Comparison of ENCODE assay signal across 8 mouse cellular contexts in the genomic region with DNA sequence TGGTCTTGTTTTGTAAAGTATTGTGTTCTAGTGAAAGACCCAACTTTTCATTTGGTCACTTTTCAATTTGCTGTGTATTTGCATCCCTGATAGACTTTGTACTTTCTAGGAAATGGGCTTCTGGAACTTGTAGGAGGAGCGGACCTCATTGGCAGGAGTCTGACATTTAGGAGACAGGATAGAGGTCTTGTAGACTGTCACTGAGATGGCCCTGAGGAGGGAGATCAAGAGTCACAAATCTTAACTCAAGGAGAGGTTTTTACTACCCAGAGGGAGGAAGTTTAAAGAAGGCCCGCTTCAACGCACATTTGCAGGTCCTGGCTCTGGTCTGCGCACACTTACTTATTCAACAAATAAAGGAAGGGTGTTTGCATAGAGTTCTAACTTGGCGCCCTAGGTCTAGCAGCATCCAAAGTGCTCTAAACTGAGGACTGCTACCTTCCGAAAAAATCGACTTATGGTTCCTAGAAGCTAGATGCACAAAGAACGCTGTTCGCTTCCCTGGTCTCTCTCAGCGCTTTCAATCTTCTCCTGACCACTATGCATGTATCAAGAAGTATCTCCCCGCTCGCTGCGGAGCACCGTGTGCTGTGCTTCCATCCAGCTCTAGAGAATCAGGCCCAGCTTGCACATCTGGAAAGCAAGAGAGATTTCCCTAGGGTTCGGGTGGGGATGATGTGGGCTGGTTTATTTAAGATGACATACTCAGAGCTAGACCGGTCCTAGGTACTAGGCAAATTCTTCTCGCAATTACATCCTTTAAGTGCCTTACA. TPM values are rescaled to one million over a fixed set of nuclear protein-coding genes. Genes with fewer than 3 reads are reported as not detected.
A peak's percentile ranks its signal among the peaks of the same experiment; 100 is the strongest.
DNase-seq lines count a peak whose midpoint lies in the region; ATAC-seq and TF ChIP-seq lines count a peak whose summit lies in the region.

No protein-coding gene starts in this region.

- peak overlapping the region; percentile 92 for H3K9ac ChIP-seq in forebrain, embryonic 12.5 days
- H3K9ac ChIP-seq in midbrain, embryonic 16.5 days (ENCODE audit: low read depth, low read length) = peak overlapping the region; percentile 95

- peak; percentile 11 for DNase-seq in ES-CJ7 (ENCODE audit: low read depth, low spot score)
- DNase-seq in kidney, adult 2 months = peak; percentile 83
- DNase-seq in layer of hippocampus, postnatal 14 days (ENCODE audit: low spot score in 2 of 2) = no peak
- no peak for DNase-seq in cerebellum, adult 18-20 months

- peaks cover 20% of the 10 kb centered on the region for H3K27me3 ChIP-seq in erythroblast, embryonic 14.5 days (ENCODE audit: control insufficient read depth)
- peaks cover 13% of the 10 kb centered on the region for H3K27me3 ChIP-seq in forebrain, embryonic 12.5 days
- H3K27me3 ChIP-seq in kidney, adult 2 months (replicated peaks; ENCODE audit: control insufficient read depth, insufficient read depth, low read length) = no peaks in the 10 kb centered on the region
- no peaks in the 10 kb centered on the region for H3K27me3 ChIP-seq in midbrain, embryonic 16.5 days (ENCODE audit: control insufficient read depth, insufficient read depth, low read depth, low read length)

- WGBS in forebrain, embryonic 12.5 days = 8% methylated on average over 17 of the region's 17 CpGs
- 11% methylated on average over 17 of the region's 17 CpGs for whole genome bisulfite sequencing in kidney, adult 2 months
- 10% methylated on average over 17 of the region's 17 CpGs for WGBS in midbrain, embryonic 16.5 days

- H3K36me3 ChIP-seq in erythroblast, embryonic 14.5 days (ENCODE audit: control insufficient read depth) = peaks cover 14% of the 10 kb centered on the region
- H3K36me3 ChIP-seq in forebrain, embryonic 12.5 days (replicated peaks) = peaks cover 9% of the 10 kb centered on the region
- H3K36me3 ChIP-seq in kidney, adult 2 months (ENCODE audit: control insufficient read depth, insufficient read depth, low read length) = no peaks in the 10 kb centered on the region
- no peaks in the 10 kb centered on the region for H3K36me3 ChIP-seq in midbrain, embryonic 16.5 days (ENCODE audit: control insufficient read depth, insufficient read depth, low read length)

- H3K4me1 ChIP-seq in erythroblast, embryonic 14.5 days (ENCODE audit: control insufficient read depth) = peaks cover 42% of the 10 kb centered on the region
- peaks cover 27% of the 10 kb centered on the region for H3K4me1 ChIP-seq in forebrain, embryonic 12.5 days
- peaks cover 19% of the 10 kb centered on the region for H3K4me1 ChIP-seq in kidney, adult 2 months (ENCODE audit: control insufficient read depth, insufficient read depth, low read length)
- peaks cover 24% of the 10 kb centered on the region for H3K4me1 ChIP-seq in midbrain, embryonic 16.5 days (ENCODE audit: control insufficient read depth, insufficient read depth, low read length)

- ATAC-seq in erythroblast, adult 5-6 weeks (replicated peaks; ENCODE audit: low FRiP score, poor library complexity, severe bottlenecking) = no peak
- 0 out of 2 replicates have a peak, but pooled peaks have one; percentile 7 for ATAC-seq in forebrain, embryonic 12.5 days (ENCODE audit: low FRiP score)
- peak; percentile 38; the same call in 1 of the 2 replicates for ATAC-seq in midbrain, embryonic 16.5 days

- H3K9me3 ChIP-seq in erythroblast, embryonic 14.5 days (ENCODE audit: control insufficient read depth, low read length) = no peaks in the 10 kb centered on the region
- H3K9me3 ChIP-seq in forebrain, embryonic 12.5 days = no peaks in the 10 kb centered on the region
- no peaks in the 10 kb centered on the region for H3K9me3 ChIP-seq in midbrain, embryonic 16.5 days (replicated peaks; ENCODE audit: control insufficient read depth, low read length, poor library complexity, severe bottlenecking)

- H3K27ac ChIP-seq in forebrain, embryonic 12.5 days = no peak overlapping the region
- H3K27ac ChIP-seq in kidney, adult 2 months (ENCODE audit: insufficient read depth, low read depth, low read length) = no peak overlapping the region
- peak overlapping the region; percentile 88; the same call in 1 of the 2 replicates for H3K27ac ChIP-seq in midbrain, embryonic 16.5 days (ENCODE audit: low read length)

- peak overlapping the region; percentile 95 for H3K4me3 ChIP-seq in erythroblast, embryonic 14.5 days (replicated peaks)
- peak overlapping the region; percentile 87 for H3K4me3 ChIP-seq in forebrain, embryonic 12.5 days (replicated peaks)
- peak overlapping the region; percentile 90 for H3K4me3 ChIP-seq in kidney, adult 2 months (ENCODE audit: insufficient read depth, low read depth, low read length)
- H3K4me3 ChIP-seq in midbrain, embryonic 16.5 days (ENCODE audit: low read depth, low read length) = peak overlapping the region; percentile 95

- TF ChIP-seq POLR2A in kidney, adult 2 months (IDR thresholded peaks at IDR 0.05; ENCODE audit: low read depth, low read length) = no peak

- peak overlapping the region; percentile 67 for H3K4me2 ChIP-seq in forebrain, embryonic 12.5 days
- peak overlapping the region; percentile 93 for H3K4me2 ChIP-seq in midbrain, embryonic 16.5 days (ENCODE audit: low read length)

- no peak for TF ChIP-seq CTCF in kidney, adult 2 months (conservative IDR thresholded peaks at IDR 0.05; ENCODE audit: insufficient read depth, insufficient read length, low read depth, low read length)

RNA-seq across cellular contexts. Expression of a gene that starts 0.9 kb away (rescaled TPM):
- polyA plus RNA-seq in erythroblast, embryonic 14.5 days (2012) = 1.2 and 1.9 TPM in 2 replicates
- total RNA-seq in erythroblast, adult 5-6 weeks (2015; ENCODE audit: low replicate concordance) = 29.9 and 39.8 TPM in 2 replicates
- 42.1 and 53.9 TPM in 2 replicates for total RNA-seq in erythroblast, adult 5-6 weeks (2017; ENCODE audit: low replicate concordance)
- 130 and 138 TPM in 2 replicates for polyA plus RNA-seq in forebrain, embryonic 12.5 days (2016; fragmentation: Nextera tagmentation; extraction: Ambion mirVana)
- polyA plus RNA-seq in kidney, adult 2 months (2012; rRNA removed) = 49.9 and 59.2 TPM in 2 replicates
- 137 and 144 TPM in 2 replicates for polyA plus RNA-seq in midbrain, embryonic 16.5 days (2015; fragmentation: Nextera tagmentation; extraction: Ambion mirVana)
- 100 to 1,000 TPM; 307 to 312 TPM for total RNA-seq in layer of hippocampus, postnatal 14 days (2021)

RNA-seq across cellular contexts. Expression of a gene that starts 24.7 kb away (rescaled TPM):
- polyA plus RNA-seq in erythroblast, embryonic 14.5 days (2012) = 0.38 and 0.42 TPM in 2 replicates
- total RNA-seq in erythroblast, adult 5-6 weeks (2015; ENCODE audit: low replicate concordance) = 2.1 and 6.0 TPM in 2 replicates
- 1.7 and 2.8 TPM in 2 replicates for total RNA-seq in erythroblast, adult 5-6 weeks (2017; ENCODE audit: low replicate concordance)
- polyA plus RNA-seq in forebrain, embryonic 12.5 days (2016; fragmentation: Nextera tagmentation; extraction: Ambion mirVana) = 10.9 TPM in 2 replicates
- polyA plus RNA-seq in kidney, adult 2 months (2012; rRNA removed) = 27.4 and 33.4 TPM in 2 replicates
- polyA plus RNA-seq in midbrain, embryonic 16.5 days (2015; fragmentation: Nextera tagmentation; extraction: Ambion mirVana) = 15.4 and 15.7 TPM in 2 replicates
- 10 to 100 TPM; 21.8 to 22.0 TPM for total RNA-seq in layer of hippocampus, postnatal 14 days (2021)

RNA-seq across cellular contexts. Expression of a gene that starts 25.1 kb away (rescaled TPM):
- 1.2 and 1.3 TPM in 2 replicates for polyA plus RNA-seq in erythroblast, embryonic 14.5 days (2012)
- total RNA-seq in erythroblast, adult 5-6 weeks (2015; ENCODE audit: low replicate concordance) = 35.1 and 78.4 TPM in 2 replicates
- 37.1 and 47.7 TPM in 2 replicates for total RNA-seq in erythroblast, adult 5-6 weeks (2017; ENCODE audit: low replicate concordance)
- 133 and 137 TPM in 2 replicates for polyA plus RNA-seq in forebrain, embryonic 12.5 days (2016; fragmentation: Nextera tagmentation; extraction: Ambion mirVana)
- polyA plus RNA-seq in kidney, adult 2 months (2012; rRNA removed) = 50.8 and 56.0 TPM in 2 replicates
- 99.2 and 110 TPM in 2 replicates for polyA plus RNA-seq in midbrain, embryonic 16.5 days (2015; fragmentation: Nextera tagmentation; extraction: Ambion mirVana)
- 10 to 100 TPM; 85.3 to 87.5 TPM for total RNA-seq in layer of hippocampus, postnatal 14 days (2021)

RNA-seq across cellular contexts. Expression of a gene that starts 42.9 kb away (rescaled TPM):
- not detected in 2 replicates for polyA plus RNA-seq in erythroblast, embryonic 14.5 days (2012)
- total RNA-seq in erythroblast, adult 5-6 weeks (2015; ENCODE audit: low replicate concordance) = not detected in 2 replicates
- not detected in 2 replicates for total RNA-seq in erythroblast, adult 5-6 weeks (2017; ENCODE audit: low replicate concordance)
- polyA plus RNA-seq in forebrain, embryonic 12.5 days (2016; fragmentation: Nextera tagmentation; extraction: Ambion mirVana) = 0.15 TPM in 1 of 2 replicates, not detected in the other
- polyA plus RNA-seq in kidney, adult 2 months (2012; rRNA removed) = not detected in 2 replicates
- 0.21 TPM in 1 of 2 replicates, not detected in the other for polyA plus RNA-seq in midbrain, embryonic 16.5 days (2015; fragmentation: Nextera tagmentation; extraction: Ambion mirVana)
- total RNA-seq in layer of hippocampus, postnatal 14 days (2021) = not detected

RNA-seq across cellular contexts. Expression of a gene that starts 44.1 kb away (rescaled TPM):
- polyA plus RNA-seq in erythroblast, embryonic 14.5 days (2012) = not detected in 2 replicates
- total RNA-seq in erythroblast, adult 5-6 weeks (2015; ENCODE audit: low replicate concordance) = not detected in 2 replicates
- not detected in 2 replicates for total RNA-seq in erythroblast, adult 5-6 weeks (2017; ENCODE audit: low replicate concordance)
- polyA plus RNA-seq in forebrain, embryonic 12.5 days (2016; fragmentation: Nextera tagmentation; extraction: Ambion mirVana) = not detected in 2 replicates
- polyA plus RNA-seq in kidney, adult 2 months (2012; rRNA removed) = 0.19 TPM in 1 of 2 replicates, not detected in the other
- polyA plus RNA-seq in midbrain, embryonic 16.5 days (2015; fragmentation: Nextera tagmentation; extraction: Ambion mirVana) = 0.51 TPM in 1 of 2 replicates, not detected in the other
- total RNA-seq in layer of hippocampus, postnatal 14 days (2021) = not detected

Comparison
In these comparisons a context has a peak if more than half of its experiments do, and no peak if none do; other contexts are left out.
1. DNase-seq: peak in ES-CJ7 (single experiment) and kidney, adult 2 months (single experiment); none in layer of hippocampus, postnatal 14 days (0 of 2) and cerebellum, adult 18-20 months (0 of 2).
2. RNA of a gene that starts 0.9 kb away (polyA plus RNA-seq): 137 to 144 TPM in midbrain, embryonic 16.5 days, 130 to 138 TPM in forebrain, embryonic 12.5 days and 49.9 to 59.2 TPM in kidney, adult 2 months; 1.2 to 1.9 TPM in erythroblast, embryonic 14.5 days; every median in the first group is over 10 times any median in the second.
3. RNA of a gene that starts 25.1 kb away (polyA plus RNA-seq): 133 to 137 TPM in forebrain, embryonic 12.5 days, 99.2 to 110 TPM in midbrain, embryonic 16.5 days and 50.8 to 56.0 TPM in kidney, adult 2 months; 1.2 to 1.3 TPM in erythroblast, embryonic 14.5 days; every median in the first group is over 10 times any median in the second.
4. Peak in every context shown above with its lines, with median percentiles within 50 percentile points of each other: H3K4me3 ChIP-seq.